Mouse (Mus musculus) erythroid progenitor cell, adult 5-6 weeks (primary cell): ENCODE data around the gene Zfp518a. TPM values are rescaled to one million over a fixed set of nuclear protein-coding genes. Genes with fewer than 3 reads are reported as not detected.

Source experiments
- ATAC-seq: replicated peaks from 2 replicates; pipeline ENCODE4 v1.8.0; 2016; ENCODE audit warnings: moderate number of reproducible peaks, mild to moderate bottlenecking, moderate TSS enrichment, inconsistent platforms; ENCODE audit not compliant: poor library complexity, low FRiP score, severe bottlenecking
- total RNA-seq, 2 experiments: library from RNA; stranded (forward) in 1 of 2; stranded (reverse) in 1 of 2; fragments of 150-400 nt in 1 of 2; fragments of 186-747, 209-891 nt in 1 of 2; gene quantifications; 2 replicates each; pipeline versions ENCODE4 v1.2.3 to v1.2.4; 2015 to 2017; ENCODE audit warnings: low replicate concordance in 2 of 2

The Zfp518a gene
- total RNA-seq, 2 experiments from 2014 or later, result 4.5 to 18.0 TPM

- ATAC-seq, result no peak
Observed at GRCm38 (mm10) chr19:40964936-40965850, 70.7 kb downstream of the Zfp518a start.

Other genes with a start within 250 kb of the Zfp518a start
- gene Cc2d2b, start 146.0 kb upstream of the Zfp518a start, total RNA-seq (2015; ENCODE audit: low replicate concordance), result not detected in 2 replicates
- gene Cc2d2b, start 146.0 kb upstream of the Zfp518a start, total RNA-seq (2017; ENCODE audit: low replicate concordance), result 3.0 TPM in 1 of 2 replicates, not detected in the other
- gene Ccnj, start 63.4 kb upstream of the Zfp518a start, total RNA-seq (2015; ENCODE audit: low replicate concordance), result 0.36 and 1.3 TPM in 2 replicates
- gene Ccnj, start 63.4 kb upstream of the Zfp518a start, total RNA-seq (2017; ENCODE audit: low replicate concordance), result 0.15 and 1.9 TPM in 2 replicates
- 18.9 and 22.3 TPM in 2 replicates for gene Blnk, start 99.8 kb downstream of the Zfp518a start, total RNA-seq (2015; ENCODE audit: low replicate concordance)
- gene Blnk, start 99.8 kb downstream of the Zfp518a start, total RNA-seq (2017; ENCODE audit: low replicate concordance), result 5.2 and 5.6 TPM in 2 replicates
- 7.6 and 17.2 TPM in 2 replicates for gene Dntt, start 134.6 kb downstream of the Zfp518a start, total RNA-seq (2015; ENCODE audit: low replicate concordance)
- 9.7 and 11.7 TPM in 2 replicates for gene Dntt, start 134.6 kb downstream of the Zfp518a start, total RNA-seq (2017; ENCODE audit: low replicate concordance)
- gene Opalin, start 182.4 kb downstream of the Zfp518a start, total RNA-seq (2015; ENCODE audit: low replicate concordance), result not detected in 2 replicates
- gene Opalin, start 182.4 kb downstream of the Zfp518a start, total RNA-seq (2017; ENCODE audit: low replicate concordance), result not detected in 2 replicates